Mouse (Mus musculus) forebrain, postnatal 0 days (tissue): Measurements from ENCODE around the gene V1ra8. TPM values are rescaled to one million over a fixed set of nuclear protein-coding genes. Genes with fewer than 3 reads are reported as not detected.

Experiments
- ATAC-seq: fragments of 200-750 bp; cut with Nextera tagmentation; 2 replicates; pipeline ENCODE4 v1.8.0; 2017; ENCODE audit warnings: mild to moderate bottlenecking, moderate library complexity
- DNase-seq: peaks from one replicate; pipeline ENCODE4 v3.0.0-alpha.2; 2015
- H3K27ac ChIP-seq: fragments of 300-500 bp; sonication (generic); 2 replicates; pipeline ENCODE4 v1.5.1; 2014; ENCODE audit warnings: low read depth, mild to moderate bottlenecking, antibody characterized with exemption, low read length, moderate library complexity, mixed read lengths
- H3K27me3 ChIP-seq: fragments of 300-500 bp; sonication (generic); 2 replicates; pipeline ENCODE4 v1.6.1; 2014; ENCODE audit warnings: mild to moderate bottlenecking, low read length, mixed read lengths; ENCODE audit not compliant: insufficient read depth
- H3K36me3 ChIP-seq: fragments of 300-500 bp; sonication (generic); 2 replicates; pipeline ENCODE4 v1.6.1; 2014; ENCODE audit warnings: mild to moderate bottlenecking, moderate library complexity; ENCODE audit not compliant: insufficient read depth
- H3K4me1 ChIP-seq: fragments of 300-500 bp; sonication (generic); 2 replicates; pipeline ENCODE4 v1.6.1; 2014; ENCODE audit warnings: antibody characterized with exemption; ENCODE audit not compliant: insufficient read depth
- H3K4me2 ChIP-seq: fragments of 300-500 bp; sonication (generic); 2 replicates; pipeline ENCODE4 v1.6.1; 2014; ENCODE audit warnings: low read depth, mild to moderate bottlenecking, moderate library complexity
- H3K4me3 ChIP-seq: fragments of 300-500 bp; sonication (generic); 2 replicates; pipeline ENCODE4 v1.5.1; 2014; ENCODE audit warnings: low read depth, low read length, mixed read lengths
- H3K9ac ChIP-seq: fragments of 300-500 bp; sonication (generic); 2 replicates; pipeline ENCODE4 v1.6.1; 2014; ENCODE audit warnings: mild to moderate bottlenecking
- H3K9me3 ChIP-seq: fragments of 300-500 bp; sonication (generic); 2 replicates; pipeline ENCODE4 v1.6.1; 2016; ENCODE audit warnings: low read length
- CTCF ChIP-seq: sonication (generic); IDR thresholded peaks from 2 replicates; pipeline ENCODE4 v1.5.1; 2016; ENCODE audit warnings: antibody characterized with exemption, control low read depth, low read depth
- WGBS: fragments of 180-500 bp; shearing (Covaris S2); extraction: QIAGEN DNeasy Blood & Tissue Kit; methylation state at CpG from one replicate; pipeline ENCODE4 v1.1.7; 2014; 5-methylcytosine and 5-hydroxymethylcytosine counted together
- polyA plus RNA-seq: library from polyadenylated mRNA; unstranded; fragments of >200 nt; fragmentation: Nextera tagmentation; extraction: Ambion mirVana; gene quantifications from 2 replicates; pipeline ENCODE4 v1.2.1, GENCODE M21; 2015
- total RNA-seq: library from RNA; depleted of rRNA; stranded (reverse); fragments of >200 nt; gene quantifications from 2 replicates; pipeline ENCODE4 v1.2.3, GENCODE M21; 2014; rRNA removed

V1ra8 gene
- total and polyA plus RNA-seq, 2 experiments from 2014 or later: not detected

- Histone ChIP-seq H3K4me3 (no peak within 1 kb of the TSS), H3K36me3 (no peaks in the 10 kb centered on the region), H3K4me2 (no peak within 1 kb of the TSS), H3K4me1 (no peaks in the 10 kb centered on the region), H3K9me3 (no peaks in the 10 kb centered on the region), H3K27ac (no peak within 1 kb of the TSS), H3K27me3 (no peaks in the 10 kb centered on the region), H3K9ac (no peak within 1 kb of the TSS)
- DNase-seq (no peak), ATAC-seq (no peak)
- TF ChIP-seq CTCF: no peak
- 73% methylated on average over 1 of the region's 1 CpGs for WGBS
These were observed 43.4 kb downstream of the V1ra8 start, which contains the start of gene Vmn1r54 for GRCm38 (mm10) chr6:90246000-90246399. Vmn1r54 (plus strand) TSS chr6:90246300.

Other genes with a start within 250 kb of the V1ra8 start
- not detected in 2 replicates for gene Vmn1r46, start 233.5 kb upstream of the V1ra8 start, total RNA-seq
- not detected in 2 replicates for gene Vmn1r46, start 233.5 kb upstream of the V1ra8 start, polyA plus RNA-seq
- gene Vmn1r47, start 186.6 kb upstream of the V1ra8 start, total RNA-seq: not detected in 2 replicates
- not detected in 2 replicates for gene Vmn1r47, start 186.6 kb upstream of the V1ra8 start, polyA plus RNA-seq
- not detected in 2 replicates for gene Vmn1r48, start 166.0 kb upstream of the V1ra8 start, total RNA-seq
- not detected in 2 replicates for gene Vmn1r48, start 166.0 kb upstream of the V1ra8 start, polyA plus RNA-seq
- not detected in 2 replicates for gene Vmn1r49, start 124.3 kb upstream of the V1ra8 start, total RNA-seq
- not detected in 2 replicates for gene Vmn1r49, start 124.3 kb upstream of the V1ra8 start, polyA plus RNA-seq
- gene Vmn1r50, start 101.4 kb upstream of the V1ra8 start, total RNA-seq: not detected in 2 replicates
- not detected in 2 replicates for gene Vmn1r50, start 101.4 kb upstream of the V1ra8 start, polyA plus RNA-seq
- gene Vmn1r51, start 80.2 kb upstream of the V1ra8 start, total RNA-seq: not detected in 2 replicates
- gene Vmn1r51, start 80.2 kb upstream of the V1ra8 start, polyA plus RNA-seq: not detected in 2 replicates
- not detected in 2 replicates for gene Vmn1r52, start 28.0 kb upstream of the V1ra8 start, total RNA-seq
- not detected in 2 replicates for gene Vmn1r52, start 28.0 kb upstream of the V1ra8 start, polyA plus RNA-seq
- gene Vmn1r53, start 21.6 kb downstream of the V1ra8 start, total RNA-seq: not detected in 2 replicates
- not detected in 2 replicates for gene Vmn1r53, start 21.6 kb downstream of the V1ra8 start, polyA plus RNA-seq
- not detected in 2 replicates for gene Vmn1r54, start 43.5 kb downstream of the V1ra8 start, total RNA-seq
- not detected in 2 replicates for gene Vmn1r54, start 43.5 kb downstream of the V1ra8 start, polyA plus RNA-seq
- not detected in 2 replicates for gene BC048671, start 98.4 kb downstream of the V1ra8 start, total RNA-seq
- not detected in 2 replicates for gene BC048671, start 98.4 kb downstream of the V1ra8 start, polyA plus RNA-seq
- gene Chst13, start 122.4 kb downstream of the V1ra8 start, total RNA-seq: not detected in 2 replicates
- gene Chst13, start 122.4 kb downstream of the V1ra8 start, polyA plus RNA-seq: not detected in 2 replicates
- gene Uroc1, start 130.5 kb downstream of the V1ra8 start, total RNA-seq: not detected in 2 replicates
- gene Uroc1, start 130.5 kb downstream of the V1ra8 start, polyA plus RNA-seq: not detected in 2 replicates
- gene Zxdc, start 166.7 kb downstream of the V1ra8 start, total RNA-seq: 29.0 and 33.6 TPM in 2 replicates
- gene Zxdc, start 166.7 kb downstream of the V1ra8 start, polyA plus RNA-seq: 6.0 and 7.7 TPM in 2 replicates
- gene Cfap100, start 226.0 kb downstream of the V1ra8 start, total RNA-seq: 3.4 and 6.5 TPM in 2 replicates
- gene Cfap100, start 226.0 kb downstream of the V1ra8 start, polyA plus RNA-seq: 4.0 and 4.9 TPM in 2 replicates